Mouse (Mus musculus) limb, embryonic 12.5 days (tissue): Measurements from ENCODE around the gene 1700061G19Rik. TPM values are rescaled to one million over a fixed set of nuclear protein-coding genes. Genes with fewer than 3 reads are reported as not detected.

Source experiments
- ATAC-seq: fragments of 200-750 bp; cut with Nextera tagmentation; 2 replicates; pipeline ENCODE4 v1.8.0; 2017; ENCODE audit warnings: low read depth, moderate TSS enrichment; ENCODE audit not compliant: insufficient number of reproducible peaks, insufficient read depth, low FRiP score, low TSS enrichment
- H3K27ac ChIP-seq: fragments of 300-500 bp; sonication (generic); 2 replicates; pipeline ENCODE4 v1.5.1; 2016; ENCODE audit warnings: mild to moderate bottlenecking, moderate library complexity
- H3K27me3 ChIP-seq: fragments of 300-500 bp; sonication (generic); 2 replicates; pipeline ENCODE4 v1.6.1; 2016; ENCODE audit warnings: mild to moderate bottlenecking, moderate library complexity
- H3K36me3 ChIP-seq: fragments of 300-500 bp; sonication (generic); 2 replicates; pipeline ENCODE4 v1.6.1; 2016; ENCODE audit warnings: mild to moderate bottlenecking, moderate library complexity
- H3K4me1 ChIP-seq: fragments of 300-500 bp; sonication (generic); replicated peaks from 2 replicates; pipeline ENCODE4 v1.6.1; 2016
- H3K4me2 ChIP-seq: fragments of 300-500 bp; sonication (generic); 2 replicates; pipeline ENCODE4 v1.6.1; 2016; ENCODE audit warnings: mild to moderate bottlenecking, moderate library complexity
- H3K4me3 ChIP-seq: fragments of 300-500 bp; sonication (generic); replicated peaks from 2 replicates; pipeline ENCODE4 v1.5.1; 2016; ENCODE audit warnings: mild to moderate bottlenecking
- H3K9ac ChIP-seq: fragments of 300-500 bp; sonication (generic); replicated peaks from 2 replicates; pipeline ENCODE4 v1.6.1; 2016; ENCODE audit warnings: mild to moderate bottlenecking, moderate library complexity
- H3K9me3 ChIP-seq: fragments of 300-500 bp; sonication (generic); 2 replicates; pipeline ENCODE4 v1.6.1; 2016; ENCODE audit warnings: mild to moderate bottlenecking, moderate library complexity
- WGBS: fragments of 180-500 bp; shearing (Covaris S2); methylation state at CpG from one replicate; pipeline ENCODE4 v1.1.7; 2016; 5-methylcytosine and 5-hydroxymethylcytosine counted together
- polyA plus RNA-seq: library from polyadenylated mRNA; unstranded; fragments of >200 nt; fragmentation: Nextera tagmentation; extraction: Ambion mirVana; gene quantifications from 2 replicates; pipeline ENCODE4 v1.2.1, GENCODE M21; 2016

1700061G19Rik gene
- polyA plus RNA-seq, 1 experiment from 2014 or later = 0.26 TPM

DNA sequence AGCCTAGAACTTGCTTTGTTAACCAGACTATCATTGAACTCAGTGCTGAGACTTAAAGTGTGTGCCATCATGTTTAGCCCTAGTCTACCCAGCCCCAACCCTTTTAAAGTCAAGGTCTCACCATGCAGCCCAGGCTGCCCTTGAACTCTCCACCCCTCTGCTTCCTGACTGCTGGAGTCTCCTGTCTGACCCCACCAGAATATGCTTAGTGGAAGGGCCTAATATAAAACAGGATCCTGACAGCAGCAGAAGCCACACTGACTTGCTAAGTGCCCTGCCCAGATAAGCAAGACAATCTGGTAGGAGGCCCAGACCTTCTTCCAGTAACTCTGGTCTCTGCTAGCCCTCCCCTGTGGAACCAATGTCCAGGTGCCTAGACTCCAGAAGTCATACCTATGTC is 53.8 kb downstream of the 1700061G19Rik start:
- Histone ChIP-seq H3K36me3 (peaks cover 47% of the 10 kb centered on the region), H3K4me2 (no peak overlapping the region), H3K27me3 (no peaks in the 10 kb centered on the region), H3K27ac (no peak overlapping the region), H3K9ac (no peak overlapping the region), H3K4me3 (no peak overlapping the region), H3K4me1 (peaks cover 21% of the 10 kb centered on the region), H3K9me3 (no peaks in the 10 kb centered on the region)
- no peak for ATAC-seq

- Histone ChIP-seq H3K9ac (no peak overlapping the region), H3K27ac (no peak overlapping the region), H3K36me3 (peaks cover 43% of the 10 kb centered on the region), H3K4me1 (peaks cover 25% of the 10 kb centered on the region), H3K4me3 (no peak overlapping the region), H3K4me2 (no peak overlapping the region), H3K9me3 (no peaks in the 10 kb centered on the region), H3K27me3 (no peaks in the 10 kb centered on the region)
- ATAC-seq = no peak
- 79% methylated on average over 1 of the region's 1 CpGs for WGBS
Measured at GRCm38 (mm10) chr17:56929530-56929929, 54.3 kb downstream of the 1700061G19Rik start.

DNA sequence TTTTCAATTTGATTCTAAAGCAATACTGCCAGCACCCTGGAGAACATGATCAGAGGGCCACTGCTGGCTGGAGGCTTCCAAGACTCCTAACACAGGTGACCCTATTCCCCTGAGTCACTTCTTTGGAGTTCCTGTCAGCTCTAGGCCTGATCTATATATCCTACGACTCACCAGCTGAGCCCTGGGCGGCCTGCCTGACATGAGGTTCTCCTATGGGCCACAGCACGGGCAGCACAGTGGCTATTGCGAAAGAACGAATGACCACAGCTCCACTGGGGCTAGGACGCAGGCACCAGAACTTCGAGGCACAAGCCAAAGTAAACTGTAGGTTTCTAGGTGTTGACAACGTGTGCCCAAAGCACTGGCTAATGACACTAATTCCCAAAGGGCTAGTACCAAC is 54.7 kb downstream of the 1700061G19Rik start:
- Histone ChIP-seq H3K9ac (no peak overlapping the region), H3K4me3 (no peak overlapping the region), H3K4me2 (no peak overlapping the region), H3K9me3 (no peaks in the 10 kb centered on the region), H3K27ac (no peak overlapping the region), H3K27me3 (no peaks in the 10 kb centered on the region), H3K36me3 (peaks cover 38% of the 10 kb centered on the region), H3K4me1 (peaks cover 26% of the 10 kb centered on the region)
- 88% methylated on average over 8 of the region's 8 CpGs for WGBS
- no peak for ATAC-seq

DNA sequence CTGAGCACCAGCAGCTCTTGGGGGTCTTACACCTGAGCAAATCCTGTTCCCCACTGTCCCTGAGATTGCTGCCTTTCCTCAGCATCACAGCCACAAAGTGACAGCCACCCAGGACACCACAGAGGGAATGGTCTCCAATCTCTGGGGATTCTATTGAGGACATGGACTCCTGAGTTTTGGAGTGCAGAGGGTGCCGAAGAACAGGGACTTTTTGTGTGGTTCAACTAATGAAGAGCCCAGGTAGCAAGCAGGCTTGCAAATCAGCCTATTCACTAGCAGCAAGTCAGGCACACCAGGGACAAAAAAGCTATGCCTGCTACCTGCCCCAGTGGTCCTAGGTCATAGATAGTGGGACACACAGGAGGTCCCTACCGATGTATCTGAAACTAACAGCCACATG is 58.1 kb downstream of the 1700061G19Rik start:
- H3K4me1 ChIP-seq = peaks cover 26% of the 10 kb centered on the region
- H3K9me3 ChIP-seq = 0 out of 2 replicates have a peak, but pooled peaks cover 2% of the 10 kb centered on the region
- no peak for ATAC-seq
- 86% methylated on average over 2 of the region's 2 CpGs for WGBS
- peak overlapping the region; percentile 97; the same call in 1 of the 2 replicates for H3K9ac ChIP-seq
- H3K27ac ChIP-seq = no peak overlapping the region
- peaks cover 13% of the 10 kb centered on the region; the same call in 1 of the 2 replicates for H3K36me3 ChIP-seq
- H3K4me3 ChIP-seq = peak overlapping the region; percentile 94; the same call in 1 of the 2 replicates
- H3K4me2 ChIP-seq = peak overlapping the region; percentile 91
- H3K27me3 ChIP-seq = no peaks in the 10 kb centered on the region

- Histone ChIP-seq H3K4me1 (peaks cover 26% of the 10 kb centered on the region), H3K4me2 (peak overlapping the region; percentile 91), H3K4me3 (peak overlapping the region; percentile 94), H3K36me3 (peaks cover 13% of the 10 kb centered on the region; the same call in 1 of the 2 replicates), H3K9me3 (0 out of 2 replicates have a peak, but pooled peaks cover 2% of the 10 kb centered on the region), H3K9ac (peak overlapping the region; percentile 97), H3K27me3 (no peaks in the 10 kb centered on the region), H3K27ac (peak overlapping the region; percentile 83)
- WGBS = under 1% methylated on average over 42 of the region's 45 CpGs
- peak; percentile 58 for ATAC-seq
Measured at GRCm38 (mm10) chr17:56934545-56935330, 59.5 kb downstream of the 1700061G19Rik start.

- H3K9ac ChIP-seq = peak within 1 kb of the TSS; percentile 97
- H3K4me3 ChIP-seq = peak within 1 kb of the TSS; percentile 94
- H3K9me3 ChIP-seq = 0 out of 2 replicates have a peak, but pooled peaks cover 2% of the 10 kb centered on the region
- H3K4me1 ChIP-seq = peaks cover 24% of the 10 kb centered on the region
- peak within 1 kb of the TSS; percentile 83 for H3K27ac ChIP-seq
- no peaks in the 10 kb centered on the region for H3K27me3 ChIP-seq
- ATAC-seq = peak; percentile 97
- 3% methylated on average over 76 of the region's 76 CpGs for WGBS
- peak within 1 kb of the TSS; percentile 91 for H3K4me2 ChIP-seq
- H3K36me3 ChIP-seq = peaks cover 13% of the 10 kb centered on the region; the same call in 1 of the 2 replicates
Measured at GRCm38 (mm10) chr17:56935363-56936131, 60.3 kb downstream of the 1700061G19Rik start, which contains the start of gene Mllt1. TSS of gene Mllt1 (minus strand) at chr17:56935415.

DNA sequence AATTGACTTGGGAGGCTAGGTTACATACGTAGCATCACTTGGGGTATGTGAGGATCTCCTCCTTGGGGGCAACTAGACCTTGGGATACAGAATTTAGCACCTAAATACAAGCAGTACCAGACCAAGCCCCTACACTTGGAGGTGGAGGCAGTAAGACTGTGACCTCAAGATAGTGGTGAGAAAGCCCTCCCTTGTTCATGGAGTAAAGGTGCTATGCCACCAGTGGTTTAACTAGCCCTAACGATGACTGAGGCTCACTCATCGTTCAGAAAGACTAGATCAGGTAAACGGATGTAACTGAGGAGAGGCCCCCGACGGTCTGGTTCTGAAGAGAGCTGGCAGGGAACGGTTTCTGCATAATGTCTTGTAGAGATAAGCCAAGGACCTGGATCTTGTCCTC is 61.5 kb downstream of the 1700061G19Rik start:
- WGBS = 92% methylated on average over 7 of the region's 7 CpGs

More for the DNA sequence above, 61.5 kb downstream of the 1700061G19Rik start:
- no peak for ATAC-seq
- Histone ChIP-seq H3K4me2 (no peak overlapping the region), H3K36me3 (peaks cover 13% of the 10 kb centered on the region; the same call in 1 of the 2 replicates), H3K27me3 (no peaks in the 10 kb centered on the region), H3K4me3 (no peak overlapping the region), H3K9me3 (0 out of 2 replicates have a peak, but pooled peaks cover 2% of the 10 kb centered on the region), H3K9ac (no peak overlapping the region), H3K27ac (no peak overlapping the region), H3K4me1 (peaks cover 20% of the 10 kb centered on the region)

Other genes with a start within 250 kb of the 1700061G19Rik start
- 65.1 and 67.0 TPM in 2 replicates for gene Lonp1, start 248.6 kb upstream of the 1700061G19Rik start, polyA plus RNA-seq
- gene Catsperd, start 247.3 kb upstream of the 1700061G19Rik start, polyA plus RNA-seq = 0.92 and 1.3 TPM in 2 replicates
- 110 and 116 TPM in 2 replicates for gene Ranbp3, start 202.2 kb upstream of the 1700061G19Rik start, polyA plus RNA-seq
- gene Ndufa11, start 157.7 kb upstream of the 1700061G19Rik start, polyA plus RNA-seq = 410 and 419 TPM in 2 replicates
- gene Vmac, start 157.5 kb upstream of the 1700061G19Rik start, polyA plus RNA-seq = 16.5 and 23.1 TPM in 2 replicates
- gene Nrtn, start 117.9 kb upstream of the 1700061G19Rik start, polyA plus RNA-seq = 18.9 and 19.6 TPM in 2 replicates
- gene Dus3l, start 110.7 kb upstream of the 1700061G19Rik start, polyA plus RNA-seq = 42.0 and 46.7 TPM in 2 replicates
- gene Prr22, start 105.2 kb upstream of the 1700061G19Rik start, polyA plus RNA-seq = 0.69 and 1.3 TPM in 2 replicates
- 3.6 and 4.1 TPM in 2 replicates for gene Rfx2, start 44.5 kb upstream of the 1700061G19Rik start, polyA plus RNA-seq
- not detected in 2 replicates for gene Acsbg2, start 1.0 kb upstream of the 1700061G19Rik start, polyA plus RNA-seq
- 93.0 and 97.1 TPM in 2 replicates for gene Mllt1, start 59.9 kb downstream of the 1700061G19Rik start, polyA plus RNA-seq
- gene Acer1, start 106.6 kb downstream of the 1700061G19Rik start, polyA plus RNA-seq = not detected in 2 replicates
- 147 and 151 TPM in 2 replicates for gene Clpp, start 114.8 kb downstream of the 1700061G19Rik start, polyA plus RNA-seq
- gene Alkbh7, start 121.9 kb downstream of the 1700061G19Rik start, polyA plus RNA-seq = 37.6 and 39.8 TPM in 2 replicates
- not detected in 2 replicates for gene Pspn, start 124.5 kb downstream of the 1700061G19Rik start, polyA plus RNA-seq
- 61.5 and 68.2 TPM in 2 replicates for gene Gtf2f1, start 135.8 kb downstream of the 1700061G19Rik start, polyA plus RNA-seq
- gene Gm17949, start 136.0 kb downstream of the 1700061G19Rik start, polyA plus RNA-seq = 0.24 TPM in 1 of 2 replicates, not detected in the other
- 60.2 and 64.7 TPM in 2 replicates for gene Khsrp, start 156.0 kb downstream of the 1700061G19Rik start, polyA plus RNA-seq
- 0.17 and 0.23 TPM in 2 replicates for gene Slc25a41, start 166.2 kb downstream of the 1700061G19Rik start, polyA plus RNA-seq
- 1.2 and 2.4 TPM in 2 replicates for gene Crb3, start 183.6 kb downstream of the 1700061G19Rik start, polyA plus RNA-seq
- gene Slc25a23, start 184.4 kb downstream of the 1700061G19Rik start, polyA plus RNA-seq = 4.5 and 4.9 TPM in 2 replicates
- gene Dennd1c, start 203.0 kb downstream of the 1700061G19Rik start, polyA plus RNA-seq = 0.99 and 1.2 TPM in 2 replicates
- gene Tubb4a, start 212.3 kb downstream of the 1700061G19Rik start, polyA plus RNA-seq = 12.7 and 14.7 TPM in 2 replicates
- gene Tnfsf9, start 229.8 kb downstream of the 1700061G19Rik start, polyA plus RNA-seq = 10.2 and 11.3 TPM in 2 replicates